Mouse (Mus musculus) fibroblast of lung, adult 2 months (primary cell): ENCODE results near the gene Rhag.

Experiments
- DNase-seq: peaks from one replicate; pipeline ENCODE4 v3.0.0-alpha.2; 2011; ENCODE audit warnings: low read depth

Rhag gene

DNA sequence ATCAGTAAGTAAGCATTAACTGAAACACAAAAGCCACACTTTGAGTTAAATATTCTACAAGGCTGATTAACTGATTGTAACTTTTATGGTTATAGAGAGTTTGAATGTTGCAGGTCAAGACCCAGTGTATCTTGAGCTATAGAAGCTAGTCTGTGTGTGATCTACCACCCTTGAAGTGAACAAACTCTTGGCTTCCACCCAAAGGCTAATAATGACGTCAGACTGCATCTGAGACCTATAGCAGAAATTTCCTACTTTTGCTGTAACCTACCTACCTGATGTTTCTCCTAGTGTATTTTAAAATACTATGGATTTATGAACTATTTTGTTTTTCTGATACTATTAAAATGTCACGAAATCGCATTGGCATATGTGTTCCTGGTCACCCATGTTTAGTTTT is 63.8 kb downstream of the Rhag start:
- no peak for DNase-seq

DNA sequence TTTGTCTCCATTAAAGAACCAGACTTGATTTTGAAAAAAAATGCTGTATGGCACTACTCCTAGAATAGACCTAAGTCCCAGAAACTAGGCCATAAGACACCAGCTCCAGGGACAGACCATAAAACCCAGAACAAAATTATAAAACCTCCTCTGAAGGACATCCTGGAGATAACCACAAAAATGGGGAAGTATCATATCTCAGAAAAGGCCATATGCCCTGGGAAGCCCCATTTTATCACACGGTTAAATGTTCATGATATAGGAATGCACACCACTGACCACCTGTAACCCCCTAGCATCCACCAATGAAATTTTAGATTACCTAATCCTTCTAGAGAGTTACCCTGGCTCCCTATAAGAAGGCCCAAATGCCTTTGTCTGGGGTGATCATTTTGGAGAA is 64.6 kb downstream of the Rhag start:
- no peak for DNase-seq

DNA sequence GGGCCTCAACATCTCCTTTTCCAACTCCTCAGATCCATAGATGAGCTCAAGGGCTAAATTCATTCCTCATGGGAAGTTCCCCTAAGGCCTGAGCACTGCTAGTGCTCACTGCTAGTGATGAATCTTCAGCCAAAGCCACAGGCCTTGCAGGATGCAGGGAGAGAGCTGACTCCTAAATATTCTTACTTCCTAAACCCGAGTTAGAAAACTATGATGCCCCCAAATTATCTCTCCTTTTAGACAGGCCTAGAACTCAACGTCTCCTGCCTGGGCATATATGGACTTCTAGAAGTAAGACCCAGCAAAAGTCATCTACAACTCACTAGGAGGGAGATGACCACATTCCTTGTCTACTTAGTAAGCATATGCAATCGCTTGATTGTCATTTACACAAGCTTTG is 66.8 kb downstream of the Rhag start:
- no peak for DNase-seq

DNA sequence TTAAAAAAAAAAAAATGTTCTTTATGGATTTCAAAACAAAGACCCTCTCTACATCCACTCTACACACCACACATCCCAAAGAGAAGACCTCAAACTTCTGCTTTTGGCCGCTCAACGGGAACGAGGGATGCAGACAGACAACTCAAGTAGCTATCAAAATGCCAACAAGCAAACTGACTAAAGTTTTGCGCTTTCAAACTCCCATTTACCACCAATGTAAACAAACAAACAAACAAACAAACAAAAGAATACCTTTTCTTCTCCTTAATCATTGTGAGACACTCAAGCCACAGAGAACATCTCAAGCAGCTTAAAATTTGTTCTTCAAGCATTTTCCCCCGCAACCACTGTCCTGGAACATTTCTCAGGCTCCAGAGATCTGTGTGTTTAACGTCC is 68.6 kb downstream of the Rhag start:
- DNase-seq, result no peak

DNA sequence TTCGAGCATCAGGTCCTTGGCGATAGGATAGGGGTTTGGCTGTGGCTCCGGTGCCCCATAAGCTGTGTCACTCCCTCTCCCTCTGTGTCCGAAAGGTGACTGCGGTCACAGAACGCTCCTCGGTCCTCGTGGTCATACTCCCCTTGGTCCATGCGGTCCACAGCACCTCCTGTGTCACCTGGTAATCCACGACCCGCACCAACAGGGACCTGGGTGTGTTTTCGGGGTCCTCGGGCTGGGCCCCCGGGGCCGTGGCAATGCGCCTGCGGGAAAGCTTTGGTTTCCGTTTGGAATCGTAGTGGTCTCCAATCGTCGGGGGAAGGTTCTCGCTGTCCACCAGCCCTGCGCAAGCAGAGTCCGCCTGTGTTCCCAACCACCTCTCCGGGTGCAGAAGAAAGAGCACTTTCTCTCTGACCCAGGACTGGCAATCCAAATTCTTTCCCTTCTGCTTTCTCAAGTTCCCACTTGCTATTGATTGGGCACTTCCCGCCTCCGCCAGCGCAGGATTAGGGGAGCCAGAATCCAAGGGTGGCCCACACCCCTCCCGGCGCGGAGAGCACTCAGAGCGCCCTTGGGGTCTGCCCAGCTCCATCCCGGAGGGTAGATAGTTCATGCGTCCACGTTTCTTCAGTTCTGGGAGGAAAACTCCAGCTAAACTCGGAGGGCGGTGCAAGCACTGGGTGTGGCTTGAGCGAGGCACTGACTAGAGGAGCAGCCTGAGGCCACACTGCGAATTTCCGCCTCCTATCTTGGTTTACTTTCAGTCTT is 69.2 kb downstream of the Rhag start, which contains the start of gene 9130008F23Rik:
9130008F23Rik (minus strand) TSS at position 636 of the 768 bp plus-strand sequence.
- no peak for DNase-seq

DNA sequence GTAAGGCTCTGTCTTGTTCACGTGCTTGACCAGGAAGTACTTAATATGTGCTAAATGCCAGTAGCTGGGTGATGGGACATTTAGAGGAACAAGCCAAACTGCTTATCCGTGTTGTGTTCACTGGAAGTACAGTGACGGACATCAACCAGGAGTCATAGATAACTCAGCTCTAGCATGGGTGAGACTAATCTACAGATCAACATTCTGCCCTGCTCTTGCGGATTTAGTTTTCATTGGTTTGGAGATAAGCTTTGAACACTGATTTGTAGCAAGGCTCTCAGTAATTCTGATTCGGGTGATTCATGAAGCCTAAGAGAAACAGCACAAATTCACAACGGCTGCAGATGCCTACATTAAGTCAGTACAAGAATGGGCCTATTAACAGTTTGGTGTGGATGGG is 71.2 kb downstream of the Rhag start:
- no peak for DNase-seq

DNA sequence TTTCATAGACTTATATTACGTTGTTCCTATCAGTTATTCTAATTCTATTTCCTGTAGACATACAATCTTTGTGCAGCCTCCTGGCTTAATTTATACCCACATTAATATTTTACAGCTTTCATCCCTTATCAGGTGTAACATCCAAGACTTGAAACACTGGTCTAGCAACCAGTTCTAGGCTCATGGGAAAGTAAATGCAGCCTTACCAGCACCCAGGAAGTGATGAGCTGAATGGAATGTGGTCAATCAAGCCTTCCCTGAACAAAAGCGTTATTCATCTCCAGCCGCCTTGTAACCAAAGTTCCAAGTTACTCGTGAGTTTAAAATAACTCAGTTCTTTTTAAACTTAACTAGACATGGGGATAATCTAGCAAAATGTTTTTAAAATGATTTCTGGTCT is 74.2 kb downstream of the Rhag start:
- no peak for DNase-seq

DNA sequence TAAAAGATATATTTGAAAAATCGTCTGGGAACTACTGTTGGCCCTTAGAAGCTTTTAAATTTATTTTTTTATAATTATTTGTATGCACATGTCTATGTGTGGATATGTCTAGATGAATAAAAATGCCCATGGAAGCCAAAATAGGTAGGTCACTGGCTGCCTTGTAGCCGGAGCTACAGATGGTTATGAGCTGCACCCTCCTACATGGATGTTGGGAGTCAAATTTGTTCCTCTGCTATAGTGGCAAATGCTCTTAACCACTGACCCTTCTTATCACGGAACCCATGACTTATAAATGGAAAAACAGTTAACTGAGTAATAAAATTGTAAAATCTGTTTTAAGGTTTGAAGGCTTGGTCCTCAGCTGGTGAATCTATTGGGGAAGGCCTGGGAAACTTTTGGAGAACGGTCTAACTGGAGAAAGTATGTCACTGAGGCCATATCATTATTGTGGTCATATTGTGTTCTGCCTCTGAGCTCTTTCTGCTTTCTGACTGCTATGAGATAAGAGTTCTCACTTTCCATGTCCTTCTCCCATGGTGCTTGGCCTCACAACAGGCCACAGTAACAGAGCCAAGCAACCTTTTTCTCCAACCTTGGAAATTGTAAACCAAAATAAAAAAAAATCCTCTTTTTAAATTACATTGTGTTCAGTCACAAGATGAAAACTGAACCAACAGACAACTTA is 77.1 kb downstream of the Rhag start:
- no peak for DNase-seq
